Mouse (Mus musculus) small intestine, adult 2 months (tissue): ENCODE measurements around the gene Bcas3.

ENCODE experiments used
- CTCF ChIP-seq: fragments of 200-500 bp; IDR thresholded peaks from 2 replicates; pipeline ENCODE4 v1.5.1; 2012; ENCODE audit warnings: low read depth, mild to moderate bottlenecking, control low read depth, inconsistent platforms, low read length, moderate library complexity, mixed read lengths; ENCODE audit not compliant: insufficient replicate concordance, insufficient read length; ENCODE audit errors: extremely low read depth
- POLR2A ChIP-seq: fragments of 200-500 bp; IDR thresholded peaks from 2 replicates; pipeline ENCODE4 v1.6.1; 2012; ENCODE audit warnings: low read depth, mild to moderate bottlenecking, control low read depth, inconsistent platforms, low read length, moderate library complexity

GRCm38 (mm10) chr11:85511270-85511904, 158.4 kb downstream of the Bcas3 start:
- TF ChIP-seq POLR2A = no peak
- TF ChIP-seq CTCF = no peak
